Mouse (Mus musculus) intestine, embryonic 15.5 days (tissue): ENCODE data around the gene Ufd1. TPM values are rescaled to one million over a fixed set of nuclear protein-coding genes. Genes with fewer than 3 reads are reported as not detected.

Experiments used
- ATAC-seq: fragments of 200-750 bp; cut with Nextera tagmentation; 2 replicates; pipeline ENCODE4 v1.8.0; 2017; ENCODE audit warnings: moderate TSS enrichment, moderate library complexity
- H3K27ac ChIP-seq: fragments of 300-500 bp; sonication (generic); 2 replicates; pipeline ENCODE4 v1.5.1; 2015; ENCODE audit warnings: mild to moderate bottlenecking, inconsistent platforms
- H3K27me3 ChIP-seq: fragments of 300-500 bp; sonication (generic); replicated peaks from 2 replicates; pipeline ENCODE4 v1.6.1; 2015; ENCODE audit warnings: inconsistent platforms
- H3K36me3 ChIP-seq: fragments of 300-500 bp; sonication (generic); 2 replicates; pipeline ENCODE4 v1.6.1; 2015; ENCODE audit warnings: inconsistent platforms
- H3K4me1 ChIP-seq: fragments of 300-500 bp; sonication (generic); replicated peaks from 2 replicates; pipeline ENCODE4 v1.6.1; 2015; ENCODE audit warnings: inconsistent platforms
- H3K4me2 ChIP-seq: fragments of 300-500 bp; sonication (generic); replicated peaks from 2 replicates; pipeline ENCODE4 v1.6.1; 2015; ENCODE audit warnings: mild to moderate bottlenecking, inconsistent platforms
- H3K4me3 ChIP-seq: fragments of 300-500 bp; sonication (generic); replicated peaks from 2 replicates; pipeline ENCODE4 v1.5.1; 2015; ENCODE audit warnings: inconsistent platforms
- H3K9ac ChIP-seq: fragments of 300-500 bp; sonication (generic); 2 replicates; pipeline ENCODE4 v1.6.1; 2015; ENCODE audit warnings: inconsistent platforms
- H3K9me3 ChIP-seq: fragments of 300-500 bp; sonication (generic); 2 replicates; pipeline ENCODE4 v1.6.1; 2016; ENCODE audit warnings: inconsistent platforms
- WGBS: fragments of 180-500 bp; shearing (Covaris S2); methylation state at CpG from one replicate; pipeline ENCODE4 v1.1.7; 2015; 5-methylcytosine and 5-hydroxymethylcytosine counted together
- polyA plus RNA-seq: library from polyadenylated mRNA; unstranded; fragments of >200 nt; fragmentation: Nextera tagmentation; extraction: Ambion mirVana; gene quantifications from 2 replicates; pipeline ENCODE4 v1.2.1, GENCODE M21; 2015

Ufd1 gene
- 69.1 and 74.8 TPM in 2 replicates for polyA plus RNA-seq

DNA sequence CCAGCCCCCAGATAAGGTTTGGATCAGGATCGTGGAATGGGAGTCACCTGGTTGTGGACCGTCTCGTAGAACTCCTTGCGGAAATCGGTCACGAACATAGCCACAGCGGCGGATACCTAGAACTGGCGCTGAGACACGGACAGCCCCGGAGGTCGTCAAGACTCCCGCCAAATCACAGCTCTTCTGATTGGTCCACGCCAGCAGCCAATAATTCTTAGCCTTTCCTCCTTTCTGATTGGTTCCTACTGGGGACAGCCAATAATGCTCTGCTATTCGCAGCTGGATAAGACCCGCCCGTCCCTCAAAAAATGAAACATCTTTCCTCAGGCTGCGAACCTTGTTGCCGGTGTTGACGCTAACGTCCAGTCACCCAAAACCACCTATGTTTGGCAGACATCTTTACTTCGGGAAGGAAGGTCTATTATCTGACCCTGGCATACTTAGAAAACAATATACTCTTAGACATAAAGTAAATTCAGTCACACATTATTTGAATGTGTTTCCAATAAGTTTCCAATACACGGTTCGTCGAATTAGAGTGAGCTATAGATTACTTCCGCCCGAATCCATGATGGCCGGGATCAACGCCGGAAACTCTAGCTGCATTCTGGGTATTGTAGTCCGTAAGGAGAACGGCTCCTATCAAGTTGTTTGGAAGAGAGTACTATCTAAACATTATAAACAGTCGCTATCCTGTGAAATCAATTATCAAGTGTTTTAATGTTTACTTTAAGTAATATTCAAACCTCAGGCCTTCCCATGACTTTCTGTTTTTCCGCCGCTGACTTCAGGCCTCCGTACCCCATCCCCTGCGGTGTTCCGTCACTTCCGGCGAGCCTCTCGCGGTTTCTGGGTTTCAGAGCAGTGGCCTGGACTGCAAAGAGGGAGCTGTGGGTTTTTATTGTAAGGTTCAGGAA, at the start of gene Ufd1, which contains the start of gene Cdc45:
Gene Ufd1, plus strand, starts transcription at position 312 of the 917 bp plus-strand sequence.
Gene Cdc45, minus strand, starts transcription at position 520 of the 917 bp plus-strand sequence.
- Histone ChIP-seq H3K4me3 (peak within 1 kb of the TSS; percentile 61), H3K36me3 (peaks cover 27% of the 10 kb centered on the region), H3K27ac (peak within 1 kb of the TSS; percentile 56), H3K27me3 (no peaks in the 10 kb centered on the region), H3K4me2 (peak within 1 kb of the TSS; percentile 82), H3K9me3 (no peaks in the 10 kb centered on the region), H3K9ac (peak within 1 kb of the TSS; percentile 76), H3K4me1 (peaks cover 13% of the 10 kb centered on the region; the same call in 1 of the 2 replicates)
- WGBS = under 1% methylated on average over 42 of the region's 42 CpGs
- peak; percentile 97 for ATAC-seq

DNA sequence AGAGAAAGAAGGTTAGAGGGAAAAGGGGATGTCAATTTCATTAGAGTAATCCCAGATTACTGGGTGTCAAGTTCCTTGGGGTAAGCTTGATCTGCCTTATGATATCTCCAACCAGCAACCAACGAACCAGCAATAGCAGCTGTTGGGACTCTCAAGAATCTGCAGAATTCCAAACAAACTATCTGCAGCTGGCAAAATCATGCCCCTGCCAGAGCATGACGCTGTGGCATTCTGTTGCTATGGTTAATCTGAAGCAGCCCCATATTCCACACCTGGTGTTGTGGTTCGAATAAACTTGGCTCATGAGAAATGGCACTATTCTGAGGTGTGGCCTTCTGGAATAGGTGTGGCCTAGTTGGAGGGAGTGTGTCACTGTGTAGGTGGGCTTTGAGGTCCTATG, 48.6 kb upstream of the Ufd1 start:
- Histone ChIP-seq H3K9me3 (no peaks in the 10 kb centered on the region), H3K27ac (no peak overlapping the region), H3K4me1 (no peaks in the 10 kb centered on the region), H3K9ac (no peak overlapping the region), H3K27me3 (no peaks in the 10 kb centered on the region), H3K4me3 (no peak overlapping the region), H3K4me2 (no peak overlapping the region), H3K36me3 (no peaks in the 10 kb centered on the region)
- 57% methylated on average over 3 of the region's 3 CpGs for WGBS
- ATAC-seq = no peak

DNA sequence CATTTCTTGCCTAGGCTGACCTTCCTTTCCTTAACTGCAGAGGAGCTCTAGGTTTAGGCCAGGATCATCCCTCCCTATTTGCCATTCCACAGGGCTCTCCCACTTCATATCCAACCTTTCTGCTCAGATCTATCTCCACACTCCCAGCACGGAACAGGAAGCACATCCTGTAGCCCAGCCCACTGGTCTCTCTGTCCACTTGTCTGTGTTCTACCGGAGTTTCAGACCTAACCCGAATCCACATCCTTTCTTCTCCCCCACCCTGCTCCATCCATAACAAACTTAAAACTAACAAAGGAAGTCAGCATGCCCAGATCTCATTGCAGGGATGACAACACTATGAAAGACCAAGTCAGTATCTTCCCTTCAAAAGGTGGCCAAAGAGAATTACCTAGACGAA, 45.2 kb upstream of the Ufd1 start:
- no peak overlapping the region for H3K9ac ChIP-seq
- no peak overlapping the region for H3K4me2 ChIP-seq
- no peaks in the 10 kb centered on the region for H3K36me3 ChIP-seq
- H3K27ac ChIP-seq = no peak overlapping the region
- 67% methylated on average over 4 of the region's 4 CpGs for WGBS
- H3K9me3 ChIP-seq = no peaks in the 10 kb centered on the region
- ATAC-seq = no peak
- no peak overlapping the region for H3K4me3 ChIP-seq
- no peaks in the 10 kb centered on the region for H3K4me1 ChIP-seq
- H3K27me3 ChIP-seq = no peaks in the 10 kb centered on the region

DNA sequence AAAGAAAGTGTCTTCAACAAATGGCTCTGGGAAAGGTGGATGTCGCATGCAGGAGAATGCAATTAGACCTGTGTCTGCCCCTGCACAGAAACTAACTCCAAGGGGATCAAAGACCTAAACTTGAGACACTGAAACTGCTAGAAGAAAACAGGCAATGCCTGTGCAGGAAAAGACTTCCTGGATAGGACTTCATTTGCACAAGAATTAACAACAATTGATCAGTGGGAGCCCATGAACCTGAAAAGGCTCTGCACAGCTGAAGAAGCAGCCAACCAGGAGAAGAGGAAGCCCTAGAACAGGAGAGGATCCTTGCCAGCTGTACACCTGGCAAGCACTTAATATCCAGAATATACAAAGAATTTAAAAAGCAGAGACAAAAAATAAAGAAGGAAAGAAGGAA, 42.1 kb upstream of the Ufd1 start:
- no peaks in the 10 kb centered on the region for H3K4me1 ChIP-seq
- no peak overlapping the region for H3K4me2 ChIP-seq
- H3K4me3 ChIP-seq = no peak overlapping the region
- no peaks in the 10 kb centered on the region for H3K36me3 ChIP-seq
- no peak for ATAC-seq
- WGBS = 71% methylated on average over 1 of the region's 1 CpGs
- H3K27me3 ChIP-seq = no peaks in the 10 kb centered on the region
- no peaks in the 10 kb centered on the region for H3K9me3 ChIP-seq
- no peak overlapping the region for H3K27ac ChIP-seq
- H3K9ac ChIP-seq = no peak overlapping the region

DNA sequence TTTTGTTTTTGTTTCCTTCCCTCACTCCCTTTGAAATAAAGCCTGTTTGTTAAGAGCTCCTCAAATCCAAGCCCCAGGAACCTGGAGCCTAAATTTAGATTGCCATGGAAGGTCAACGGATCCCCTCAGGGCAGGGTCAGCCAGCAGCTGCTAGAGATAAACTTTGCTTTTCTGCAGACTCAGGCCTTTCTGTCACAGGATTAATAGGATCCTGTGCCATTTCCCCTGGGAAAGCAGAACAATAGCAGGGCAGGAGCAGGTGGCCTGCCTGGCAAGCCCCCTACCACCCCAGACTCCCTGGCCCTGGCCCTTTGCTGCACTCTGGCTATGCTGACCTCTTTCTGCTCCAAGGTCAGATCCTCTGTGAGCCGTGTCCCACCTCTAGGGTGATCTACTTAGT, 37.6 kb upstream of the Ufd1 start:
- no peak overlapping the region for H3K4me3 ChIP-seq
- H3K36me3 ChIP-seq = no peaks in the 10 kb centered on the region
- no peak overlapping the region for H3K27ac ChIP-seq
- no peak overlapping the region for H3K9ac ChIP-seq
- peaks cover 42% of the 10 kb centered on the region for H3K27me3 ChIP-seq
- H3K4me1 ChIP-seq = peaks cover 11% of the 10 kb centered on the region
- no peaks in the 10 kb centered on the region for H3K9me3 ChIP-seq
- no peak overlapping the region for H3K4me2 ChIP-seq
- 27% methylated on average over 2 of the region's 2 CpGs for WGBS
- no peak for ATAC-seq

DNA sequence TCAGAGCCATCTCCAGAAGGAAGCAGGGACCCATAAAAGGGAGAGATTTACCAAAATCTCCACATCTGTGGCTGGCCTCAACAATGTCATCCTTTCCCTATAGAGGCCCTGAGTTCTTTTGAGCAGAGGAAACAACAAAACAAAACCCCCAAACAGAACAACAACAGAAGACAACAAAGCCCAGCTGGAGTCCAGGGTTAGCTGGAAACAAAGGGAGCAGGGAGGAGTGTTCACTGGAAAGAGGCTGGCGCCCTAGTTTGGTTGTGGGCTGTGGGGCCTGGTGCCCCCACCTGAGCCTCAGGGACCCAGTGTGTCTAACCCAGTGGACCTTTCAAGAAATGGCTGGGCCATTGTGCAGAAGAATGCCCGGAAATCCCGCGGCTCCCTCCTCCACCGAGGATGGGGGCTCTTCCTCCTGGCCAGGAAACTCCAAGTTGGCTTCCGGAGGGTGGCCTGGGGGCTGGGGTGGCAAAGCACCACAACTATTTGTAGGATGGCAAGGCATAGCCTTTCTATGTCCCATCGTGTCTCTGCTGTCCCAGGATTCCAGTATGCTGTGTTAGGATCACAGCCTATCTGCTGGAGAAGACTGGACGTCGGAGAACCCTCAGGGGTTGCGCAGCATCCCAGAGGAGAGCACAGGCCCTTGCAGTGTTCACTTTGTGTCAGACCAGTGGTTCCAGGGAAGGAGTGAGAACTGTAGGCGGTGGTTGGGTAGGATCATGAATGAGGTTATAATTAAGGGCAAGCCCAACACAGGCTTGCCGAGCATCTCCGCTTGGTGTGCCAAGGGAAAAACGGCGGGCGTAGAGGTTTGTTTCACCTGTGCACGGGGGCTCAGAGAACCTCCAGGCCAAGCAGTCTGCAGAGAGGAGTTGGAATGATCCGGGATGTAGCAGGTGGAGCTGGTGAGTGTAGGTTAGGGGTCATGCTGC, 35.7 kb upstream of the Ufd1 start:
- Histone ChIP-seq H3K4me1 (peaks cover 11% of the 10 kb centered on the region), H3K9me3 (no peaks in the 10 kb centered on the region), H3K27ac (0 out of 2 replicates have a peak overlapping the region, but pooled peaks have one; percentile 40), H3K9ac (no peak overlapping the region), H3K4me2 (peak overlapping the region; percentile 80), H3K4me3 (peak overlapping the region; percentile 40; the same call in 1 of the 2 replicates), H3K27me3 (peaks cover 48% of the 10 kb centered on the region), H3K36me3 (no peaks in the 10 kb centered on the region)
- WGBS = 43% methylated on average over 18 of the region's 18 CpGs
- no peak; the same call in 1 of the 2 replicates for ATAC-seq

DNA sequence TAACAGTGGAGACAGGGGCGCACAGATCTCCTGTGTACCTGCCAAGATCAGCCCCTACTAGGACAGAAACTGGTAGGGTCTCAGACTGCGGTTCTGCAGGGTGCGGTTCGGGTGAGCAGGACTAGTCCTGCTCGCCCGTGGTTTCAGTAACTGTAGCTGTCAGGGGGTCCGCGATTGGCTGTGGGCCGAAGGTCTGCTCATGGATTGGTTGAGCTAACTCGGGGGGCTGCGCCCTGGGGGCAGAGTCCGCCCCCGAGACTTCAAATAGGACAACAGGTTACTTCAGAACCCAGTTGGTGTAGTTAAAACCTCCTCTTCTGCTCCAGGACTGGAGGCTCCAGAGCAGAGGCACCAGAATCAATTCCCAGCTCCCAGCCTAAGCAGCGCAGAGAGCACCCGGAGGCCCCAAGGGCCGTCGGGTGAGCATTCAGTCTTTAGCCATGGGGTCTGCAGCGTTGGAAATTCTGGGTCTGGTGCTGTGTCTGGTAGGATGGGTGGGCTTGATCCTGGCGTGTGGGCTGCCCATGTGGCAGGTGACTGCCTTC, 35.0 kb upstream of the Ufd1 start, which contains the start of gene Cldn5:
Gene Cldn5, plus strand, starts transcription at position 292 of the 545 bp plus-strand sequence.
- 9% methylated on average over 19 of the region's 19 CpGs for WGBS
- ATAC-seq = peak; percentile 58

DNA sequence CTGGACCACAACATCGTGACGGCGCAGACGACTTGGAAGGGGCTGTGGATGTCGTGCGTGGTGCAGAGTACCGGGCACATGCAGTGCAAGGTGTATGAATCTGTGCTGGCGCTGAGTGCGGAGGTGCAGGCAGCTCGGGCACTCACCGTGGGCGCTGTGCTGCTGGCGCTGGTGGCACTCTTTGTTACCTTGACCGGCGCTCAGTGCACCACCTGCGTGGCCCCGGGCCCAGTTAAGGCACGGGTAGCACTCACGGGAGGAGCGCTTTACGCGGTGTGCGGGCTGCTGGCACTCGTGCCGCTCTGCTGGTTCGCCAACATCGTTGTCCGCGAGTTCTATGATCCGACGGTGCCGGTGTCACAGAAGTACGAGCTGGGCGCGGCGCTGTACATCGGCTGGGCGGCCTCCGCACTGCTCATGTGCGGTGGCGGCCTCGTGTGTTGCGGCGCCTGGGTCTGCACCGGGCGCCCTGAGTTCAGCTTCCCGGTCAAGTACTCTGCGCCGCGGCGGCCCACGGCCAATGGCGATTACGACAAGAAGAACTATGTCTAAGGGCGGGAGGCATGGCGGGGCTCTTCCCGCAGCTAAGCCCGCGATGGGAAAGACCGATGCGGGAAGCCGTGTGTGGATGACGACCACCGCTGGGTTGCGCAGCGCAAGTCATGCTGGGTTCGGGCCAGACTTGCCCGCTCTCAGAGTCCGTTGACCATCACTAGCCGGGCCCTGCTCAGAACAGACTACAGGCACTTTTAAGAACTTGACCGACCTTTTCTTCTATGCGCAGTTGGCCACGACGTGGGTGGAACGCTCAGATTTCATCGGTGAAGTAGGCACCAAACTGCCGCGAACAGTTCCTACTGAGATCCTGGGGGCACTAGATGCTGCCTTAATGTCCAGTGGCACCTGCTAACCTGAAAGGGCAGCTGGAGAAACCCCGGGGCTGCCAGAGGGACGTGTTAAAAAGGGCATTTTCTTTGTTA, 34.2 kb upstream of the Ufd1 start:
- peak; percentile 32 for ATAC-seq
- peak overlapping the region; percentile 36; the same call in 1 of the 2 replicates for H3K9ac ChIP-seq
- H3K27ac ChIP-seq = no peak overlapping the region
- peaks cover 48% of the 10 kb centered on the region for H3K27me3 ChIP-seq
- H3K36me3 ChIP-seq = no peaks in the 10 kb centered on the region
- H3K4me2 ChIP-seq = peak overlapping the region; percentile 80
- WGBS = 3% methylated on average over 80 of the region's 80 CpGs
- no peaks in the 10 kb centered on the region for H3K9me3 ChIP-seq
- H3K4me1 ChIP-seq = peaks cover 11% of the 10 kb centered on the region
- peak overlapping the region; percentile 40 for H3K4me3 ChIP-seq

More for the DNA sequence above, 35.0 kb upstream of the Ufd1 start, which contains the start of gene Cldn5:
- H3K9ac ChIP-seq = peak within 1 kb of the TSS; percentile 36; the same call in 1 of the 2 replicates
- H3K4me3 ChIP-seq = peak within 1 kb of the TSS; percentile 40
- H3K9me3 ChIP-seq = no peaks in the 10 kb centered on the region
- H3K27me3 ChIP-seq = peaks cover 48% of the 10 kb centered on the region
- peaks cover 11% of the 10 kb centered on the region for H3K4me1 ChIP-seq
- peak within 1 kb of the TSS; percentile 80 for H3K4me2 ChIP-seq
- no peaks in the 10 kb centered on the region for H3K36me3 ChIP-seq
- H3K27ac ChIP-seq = 0 out of 2 replicates have a peak within 1 kb of the TSS, but pooled peaks have one; percentile 40

DNA sequence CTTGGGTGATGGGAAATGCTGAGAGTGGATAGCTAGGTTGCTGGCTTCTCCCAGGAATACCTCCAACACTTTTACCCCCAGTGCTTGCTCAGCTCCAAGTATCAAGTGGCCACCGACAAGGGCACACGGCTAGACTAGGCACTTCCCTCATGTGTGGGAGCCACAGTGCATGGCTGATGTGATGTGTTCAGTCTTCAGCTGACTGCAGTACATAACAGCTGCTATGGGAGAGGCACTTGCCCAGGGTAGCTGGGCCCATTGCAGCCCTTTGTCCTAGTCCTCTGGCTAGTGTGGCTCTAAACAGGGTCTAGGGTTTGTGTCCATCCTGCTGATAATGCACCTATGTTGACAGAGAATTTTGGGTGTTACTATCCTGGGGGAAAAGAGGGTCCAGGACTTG, 33.1 kb upstream of the Ufd1 start:
- H3K4me3 ChIP-seq = peak overlapping the region; percentile 40
- peaks cover 48% of the 10 kb centered on the region for H3K27me3 ChIP-seq
- H3K4me1 ChIP-seq = peaks cover 11% of the 10 kb centered on the region
- H3K36me3 ChIP-seq = 0 out of 2 replicates have a peak, but pooled peaks cover 3% of the 10 kb centered on the region
- 64% methylated on average over 2 of the region's 2 CpGs for WGBS
- H3K4me2 ChIP-seq = no peak overlapping the region; the same call in 1 of the 2 replicates
- no peak overlapping the region for H3K9ac ChIP-seq
- H3K27ac ChIP-seq = no peak overlapping the region
- no peak for ATAC-seq
- no peaks in the 10 kb centered on the region for H3K9me3 ChIP-seq

DNA sequence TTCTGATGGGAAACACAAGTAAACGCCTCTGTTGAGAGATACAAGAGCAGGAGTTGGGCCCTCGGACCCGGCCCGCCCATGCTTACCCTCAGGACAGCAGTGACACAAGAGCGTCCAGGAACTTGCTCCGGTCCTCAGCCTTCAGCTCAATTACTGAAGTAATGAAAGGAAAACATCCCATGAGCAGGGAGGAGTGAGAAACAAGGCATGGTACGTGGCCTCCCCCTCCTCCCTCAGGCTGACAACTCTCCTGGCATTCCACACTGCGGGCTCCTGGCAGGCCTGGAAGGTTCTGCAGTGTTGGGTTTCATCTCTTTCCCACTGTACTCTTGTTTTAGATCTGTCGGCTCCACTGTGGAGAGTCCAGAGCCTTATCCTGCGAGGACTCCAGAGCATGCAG, 29.8 kb upstream of the Ufd1 start:
- Histone ChIP-seq H3K9ac (no peak overlapping the region), H3K27me3 (peaks cover 28% of the 10 kb centered on the region), H3K4me3 (no peak overlapping the region), H3K36me3 (peaks cover 9% of the 10 kb centered on the region), H3K4me2 (no peak overlapping the region), H3K27ac (no peak overlapping the region), H3K4me1 (peaks cover 11% of the 10 kb centered on the region), H3K9me3 (no peaks in the 10 kb centered on the region)
- 88% methylated on average over 10 of the region's 10 CpGs for WGBS
- no peak for ATAC-seq

DNA sequence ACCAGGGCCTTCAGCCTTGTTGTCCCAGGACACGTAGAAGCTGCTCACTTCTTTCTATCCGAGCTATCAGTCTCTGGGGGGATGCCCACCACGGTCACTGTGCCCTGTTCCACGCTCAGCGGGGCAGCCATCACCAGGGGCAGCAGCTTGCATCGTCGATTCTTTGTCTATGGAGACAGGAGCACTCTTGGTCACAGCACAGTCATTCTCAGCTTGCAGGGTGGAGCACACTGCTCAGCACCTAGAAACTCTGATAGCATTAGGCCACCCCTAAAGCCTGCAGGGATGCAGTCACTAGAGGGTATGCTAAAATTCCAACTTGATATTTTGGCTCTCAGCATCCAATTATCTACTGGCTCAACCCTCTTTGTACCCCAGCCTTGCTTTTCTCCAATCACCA, 26.6 kb upstream of the Ufd1 start:
- Histone ChIP-seq H3K4me2 (no peak overlapping the region), H3K9ac (no peak overlapping the region), H3K27ac (no peak overlapping the region), H3K27me3 (0 out of 2 replicates have a peak, but pooled peaks cover 2% of the 10 kb centered on the region), H3K4me1 (no peaks in the 10 kb centered on the region), H3K36me3 (peaks cover 15% of the 10 kb centered on the region), H3K4me3 (no peak overlapping the region), H3K9me3 (no peaks in the 10 kb centered on the region)
- 95% methylated on average over 7 of the region's 7 CpGs for WGBS
- no peak for ATAC-seq
